Mouse (Mus musculus) left cerebral cortex, adult 9 months (tissue): ENCODE results near the gene 5430427O19Rik.

Source experiments
- DNase-seq, 2 experiments: peaks; one replicate each; pipeline ENCODE4 v3.0.0; 2022; ENCODE audit warnings: low spot score in 2 of 2

The 5430427O19Rik gene

DNA sequence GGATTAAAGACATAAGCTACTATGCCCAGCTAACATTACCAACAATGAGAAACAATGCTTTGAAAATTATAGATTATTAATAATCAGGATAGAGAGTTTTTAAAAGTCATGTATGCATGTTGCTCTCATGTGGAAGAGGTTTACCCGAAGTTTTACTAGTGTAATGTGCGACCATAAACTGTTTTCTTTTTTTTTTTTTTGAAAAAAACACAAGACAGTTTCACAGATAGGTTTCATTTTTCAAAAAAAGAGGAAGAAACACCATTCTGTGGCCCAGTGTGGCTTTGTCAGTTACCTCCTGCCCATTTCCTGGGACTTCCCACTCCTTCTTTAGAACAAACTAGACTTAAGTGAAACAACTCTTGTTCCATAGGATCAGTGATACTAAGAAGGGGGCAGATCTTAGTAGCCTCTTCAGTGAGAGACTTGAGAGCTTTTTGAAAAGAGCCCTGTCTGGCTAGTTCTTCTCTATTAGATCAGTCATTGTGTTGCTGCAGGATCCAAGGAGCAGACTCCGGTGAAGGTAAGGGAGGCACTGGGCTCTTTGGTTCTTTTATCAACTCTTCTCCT, at the start of gene 5430427O19Rik:
Gene 5430427O19Rik (plus strand): TSS at position 441 of the 570 bp plus-strand sequence.
- no peak for DNase-seq

DNA sequence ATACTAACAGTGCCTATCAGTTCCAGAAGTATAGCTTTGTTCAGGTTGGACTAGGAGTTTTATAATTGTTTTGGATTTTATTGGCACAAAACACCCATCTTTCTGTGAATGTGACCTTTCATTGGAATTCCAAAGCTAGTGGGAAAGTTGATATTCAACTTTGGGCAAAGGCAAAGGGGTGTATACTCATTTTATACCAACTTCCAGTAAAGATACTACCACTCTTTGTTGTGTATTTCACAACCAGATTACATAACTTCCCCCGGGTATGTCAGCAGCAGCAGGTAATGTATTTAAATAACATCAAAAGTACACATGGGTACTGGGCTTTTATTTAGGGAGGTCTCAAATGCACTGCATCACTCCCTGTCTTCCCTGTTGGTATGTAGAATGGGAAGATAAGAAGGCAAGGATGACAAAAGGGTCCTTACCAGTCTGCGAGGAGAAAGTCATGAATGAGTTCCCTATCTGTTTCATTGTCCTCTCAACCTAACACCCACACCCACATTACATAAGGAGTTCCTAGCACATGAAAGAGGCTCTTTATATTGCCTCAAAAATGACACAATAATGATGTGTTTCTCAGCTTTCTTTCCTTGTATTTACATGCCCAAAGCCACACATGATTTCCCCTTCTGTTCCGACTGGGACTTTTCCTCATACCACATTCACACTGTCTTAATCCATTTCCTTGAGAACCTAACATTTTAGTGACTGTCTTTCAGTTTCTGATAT, 42.3 kb upstream of the 5430427O19Rik start:
- DNase-seq: no peak

- DNase-seq: peak; percentile 1 to 9
These were observed 41.2 kb upstream of the 5430427O19Rik start for GRCm38 (mm10) chrX:85829000-85829399.

DNA sequence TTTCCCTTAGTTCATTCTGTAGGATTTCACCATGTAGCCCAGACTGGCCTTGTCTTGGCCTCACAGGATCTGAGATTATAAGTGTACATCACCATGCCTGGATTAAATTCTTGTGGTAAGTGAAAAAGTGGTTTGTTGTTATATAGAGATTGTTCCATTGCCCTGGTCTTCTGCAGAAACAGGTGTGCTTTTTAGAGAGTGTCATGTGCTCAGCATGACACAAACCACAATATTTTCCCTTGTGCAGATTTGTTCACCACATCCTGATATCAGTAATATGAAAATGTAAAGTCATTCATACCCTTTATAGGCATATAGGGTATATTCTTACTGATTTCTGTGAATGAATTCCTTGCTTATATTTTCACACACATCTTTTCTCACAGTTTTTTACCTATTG, 31.0 kb upstream of the 5430427O19Rik start:
- DNase-seq: no peak

DNA sequence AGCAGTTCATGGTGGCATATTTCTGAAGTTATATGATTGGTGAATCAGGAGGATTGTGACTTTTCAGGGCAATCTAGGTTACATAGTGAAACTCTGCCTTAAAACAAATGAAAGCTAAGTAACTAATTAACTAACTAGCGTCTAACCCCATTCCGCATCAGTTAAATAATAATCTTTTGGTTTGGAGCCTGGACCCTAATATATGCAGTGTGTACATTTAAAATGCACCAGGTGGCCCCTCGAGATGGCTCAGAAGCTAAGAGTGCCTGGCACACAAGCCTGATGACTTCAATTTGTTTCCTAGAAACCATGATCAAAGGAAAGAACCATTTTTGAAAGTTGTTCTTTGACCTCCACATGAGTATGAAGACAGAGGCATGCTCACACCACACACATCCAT, 14.2 kb upstream of the 5430427O19Rik start:
- no peak for DNase-seq

DNA sequence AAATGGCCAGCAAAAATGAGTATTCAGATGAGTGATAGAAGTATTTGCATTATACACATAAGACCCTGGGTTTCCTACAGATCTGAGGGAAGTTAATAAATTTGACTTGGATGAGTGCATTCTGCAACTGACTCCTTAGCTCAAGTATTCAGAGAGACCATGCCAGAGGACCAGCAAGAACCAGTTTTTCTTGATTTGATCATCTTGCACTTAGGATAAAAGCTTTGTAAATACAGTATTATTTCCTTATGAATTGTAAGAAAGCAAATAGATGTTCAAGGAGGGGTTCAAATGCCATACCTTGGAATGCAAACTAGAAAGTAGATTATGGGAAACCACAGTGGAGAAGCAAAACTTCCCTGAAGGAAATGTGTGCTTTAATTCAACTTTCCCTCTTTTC, 13.0 kb upstream of the 5430427O19Rik start:
- no peak for DNase-seq

DNA sequence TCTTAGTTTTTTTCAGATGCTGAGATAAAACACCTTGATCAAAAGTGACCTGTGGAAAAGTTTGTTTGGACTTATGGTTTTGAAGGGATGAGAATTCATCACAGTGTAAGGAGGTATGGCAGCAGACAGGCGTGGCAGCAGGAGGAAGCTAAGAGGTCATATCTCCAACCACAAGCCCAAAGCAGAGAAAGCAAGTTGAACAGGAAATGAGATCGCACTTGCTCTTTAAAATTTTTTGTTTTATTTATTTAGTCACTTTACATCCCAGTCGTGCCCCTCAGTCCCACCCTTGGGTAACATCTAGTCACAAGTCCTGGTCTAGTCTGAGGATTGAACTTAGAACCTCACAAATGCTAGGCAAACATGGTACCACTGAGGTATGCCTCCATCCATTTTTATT, 2.1 kb upstream of the 5430427O19Rik start:
- DNase-seq: no peak

DNA sequence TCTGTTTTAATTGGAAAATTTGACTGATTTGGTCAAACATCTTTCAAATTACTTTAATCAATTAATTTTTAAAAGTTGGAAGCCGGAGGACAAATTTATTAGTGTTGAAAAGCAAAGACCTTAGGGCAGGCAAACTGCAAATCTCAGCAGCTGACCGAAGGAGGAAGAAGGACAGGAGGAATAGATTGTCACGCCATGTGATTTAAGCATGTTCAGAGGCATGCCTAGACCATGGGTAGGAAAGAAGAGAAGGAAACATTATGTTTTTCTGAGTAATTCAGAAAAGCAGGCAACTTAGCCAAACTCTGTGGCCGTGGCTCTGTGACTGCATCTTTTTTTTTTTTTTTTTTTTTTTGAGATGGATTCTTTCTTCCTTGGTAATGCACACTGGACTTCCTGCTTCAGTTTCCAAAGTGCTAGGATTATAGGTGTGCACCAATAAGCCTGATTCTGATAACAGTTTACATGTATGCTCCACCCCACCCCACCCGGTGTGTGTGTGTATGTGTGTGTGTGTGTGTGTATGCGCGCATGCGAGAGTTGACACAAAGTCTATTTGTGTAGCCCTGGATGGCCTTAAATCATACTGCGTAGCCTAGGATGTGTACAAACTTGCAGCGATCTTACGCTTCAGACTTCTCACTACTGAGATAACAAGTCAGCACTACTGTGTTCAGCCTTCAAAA, 1.4 kb downstream of the 5430427O19Rik start:
- DNase-seq: no peak

DNA sequence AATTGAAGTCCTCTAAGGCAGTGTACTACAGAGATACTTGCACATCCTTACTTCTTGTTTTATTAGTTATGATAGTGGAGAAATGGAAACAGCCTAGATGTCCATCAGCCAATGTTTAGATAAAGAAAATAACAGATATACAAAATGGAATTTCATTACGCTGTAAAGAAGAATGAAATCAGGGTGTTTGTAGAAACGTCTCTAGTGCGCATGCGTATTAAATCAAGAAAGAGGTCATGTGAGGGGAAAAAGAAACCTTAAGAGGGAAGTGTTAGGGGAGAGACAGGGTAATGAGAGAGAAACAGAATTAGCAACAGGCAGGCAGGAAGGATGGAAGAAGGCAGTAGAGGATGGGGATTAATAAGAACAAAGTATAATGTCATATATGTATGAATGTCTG, 4.2 kb downstream of the 5430427O19Rik start:
- DNase-seq: no peak

- DNase-seq: no peak
These were observed 5.8 kb downstream of the 5430427O19Rik start for GRCm38 (mm10) chrX:85875951-85876350.

- DNase-seq: no peak
These were observed 7.6 kb downstream of the 5430427O19Rik start for GRCm38 (mm10) chrX:85877747-85878146.

DNA sequence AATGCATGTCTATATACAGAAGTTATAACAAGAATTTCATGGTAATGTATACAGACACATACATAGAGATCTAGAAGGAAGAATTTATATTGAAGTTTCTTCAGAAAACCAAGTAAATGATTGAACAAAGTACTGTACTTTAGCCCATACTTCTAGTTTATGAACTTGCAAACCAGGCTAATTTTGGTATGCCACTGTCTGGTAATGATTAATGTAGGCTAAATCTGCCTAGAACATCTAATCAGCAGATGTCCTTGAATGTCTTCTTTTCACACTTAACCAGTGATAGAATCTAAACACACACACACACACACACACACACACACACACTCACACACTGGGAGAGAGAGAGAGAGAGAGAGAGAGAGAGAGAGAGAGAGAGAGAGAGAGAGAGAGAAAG, 8.1 kb downstream of the 5430427O19Rik start:
- no peak for DNase-seq

DNA sequence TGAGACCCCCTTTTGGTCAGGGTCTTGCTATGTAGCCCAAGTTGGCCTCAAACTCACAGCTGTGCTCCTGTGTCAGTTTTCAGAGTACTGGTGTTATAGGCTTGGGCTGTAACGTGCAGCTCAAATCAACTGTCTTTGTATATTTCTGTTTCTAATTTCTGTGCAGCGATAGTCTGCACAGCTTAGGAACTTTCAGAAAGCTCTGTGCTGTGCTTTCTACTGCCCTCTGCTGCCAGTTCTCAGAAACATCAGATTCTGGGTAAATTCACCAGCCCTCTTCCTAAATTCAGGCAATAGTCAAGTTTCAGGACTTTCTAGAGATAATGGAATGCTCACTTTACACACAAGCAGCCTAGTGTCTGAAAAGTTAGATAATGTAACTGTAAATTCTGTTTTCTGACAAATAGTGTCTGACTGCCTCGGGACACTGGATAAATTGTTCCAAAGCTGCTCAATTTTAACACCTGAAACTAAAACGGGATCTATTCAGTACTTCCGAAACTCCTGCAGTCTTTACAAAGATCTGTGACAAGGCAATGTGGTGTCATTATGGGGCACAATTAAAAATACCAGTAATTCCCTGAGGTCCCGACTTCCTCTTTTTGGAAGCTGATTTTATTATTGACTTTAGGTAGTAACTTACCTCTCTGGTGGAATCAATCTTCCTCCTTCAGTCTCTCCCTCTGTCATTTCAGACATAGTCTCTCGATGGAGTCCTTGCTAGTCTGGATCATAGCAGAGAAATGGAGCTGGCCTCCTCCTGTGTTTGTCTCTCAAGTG, 9.2 kb downstream of the 5430427O19Rik start:
- peak in 1 of 2 experiments; percentile 23 for DNase-seq

DNA sequence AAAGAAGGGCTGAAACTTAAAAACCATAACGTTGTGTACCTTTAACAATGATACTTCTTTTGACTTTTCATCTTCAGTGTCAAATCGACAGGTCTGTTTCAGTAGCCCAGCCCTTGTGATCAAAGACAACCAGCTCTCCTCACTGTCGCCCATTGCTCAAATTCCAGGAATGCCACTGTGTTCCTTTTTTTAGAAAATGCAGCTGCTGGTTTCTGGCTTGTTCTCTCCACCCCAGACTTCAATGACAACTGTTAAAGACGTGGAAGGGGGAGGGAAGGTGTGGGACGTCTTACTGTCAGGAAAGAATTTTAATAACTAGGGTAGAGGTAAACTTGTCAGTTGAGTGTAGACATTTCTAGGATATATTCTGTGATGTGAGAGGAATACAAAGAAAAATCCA, 16.5 kb downstream of the 5430427O19Rik start:
- DNase-seq: no peak

- no peak for DNase-seq
These were observed 31.0 kb downstream of the 5430427O19Rik start for GRCm38 (mm10) chrX:85901195-85901594.

- no peak for DNase-seq
These were observed 48.9 kb downstream of the 5430427O19Rik start for GRCm38 (mm10) chrX:85919034-85919433.

DNA sequence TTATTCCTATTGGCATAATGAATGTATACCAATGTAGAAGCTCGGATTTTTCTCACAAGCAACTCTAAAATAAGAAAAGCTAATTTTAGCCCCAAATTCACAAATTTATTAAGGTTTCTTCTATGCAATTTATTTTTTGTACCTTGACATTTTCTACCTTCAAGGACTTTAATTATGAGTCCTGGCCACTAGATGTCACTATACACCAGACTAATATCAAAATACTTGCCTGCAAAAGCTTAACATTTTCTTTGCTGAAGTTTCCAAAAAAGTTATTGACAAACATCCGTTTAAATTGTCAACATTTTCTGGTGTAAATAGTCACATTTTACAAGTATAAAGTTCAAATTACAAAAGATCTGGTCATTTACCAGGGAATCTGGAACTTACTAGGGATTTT, 62.8 kb downstream of the 5430427O19Rik start:
- no peak for DNase-seq
